9 mouse cellular contexts compared by ENCODE assay signal in the genomic region with DNA sequence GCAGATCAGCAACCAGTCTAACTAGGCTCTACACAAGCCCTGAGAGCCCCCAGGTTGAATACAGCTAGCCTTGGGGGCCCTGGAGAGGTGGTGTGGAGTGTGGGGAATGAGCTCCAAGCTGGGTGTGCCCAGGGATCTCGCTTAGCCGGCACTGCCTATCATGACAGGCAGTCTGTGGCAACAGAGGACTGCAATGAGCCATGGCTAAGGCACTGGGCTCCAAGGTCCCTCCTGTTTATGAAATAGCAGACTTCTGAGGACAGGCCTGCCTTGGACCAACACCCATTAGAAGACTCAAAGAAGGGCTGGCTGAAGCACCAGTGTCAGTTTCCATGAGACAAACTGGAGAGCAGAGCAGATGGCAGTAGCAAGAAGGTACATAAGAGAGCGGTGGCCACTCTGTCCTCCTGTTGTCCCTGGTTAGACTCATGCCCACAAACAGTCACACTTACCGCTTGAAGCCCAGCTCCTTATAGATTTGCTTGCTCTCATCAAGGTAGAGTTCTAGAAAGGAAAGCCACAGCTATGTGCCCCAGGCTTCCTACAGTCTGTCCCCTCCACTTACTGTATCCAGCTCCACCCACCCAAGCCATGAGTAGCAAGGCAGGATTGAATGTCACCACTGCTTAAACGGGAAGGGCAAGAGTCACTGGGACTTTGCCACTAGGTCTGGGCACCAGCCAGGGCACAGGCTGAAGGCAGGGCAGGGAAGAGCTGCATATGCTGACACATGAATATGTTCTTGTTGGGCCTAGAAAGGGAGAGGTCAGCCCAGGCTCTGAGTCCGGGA. TPM values are rescaled to one million over a fixed set of nuclear protein-coding genes. Genes with fewer than 3 reads are reported as not detected.
DNase-seq lines count a peak whose midpoint lies in the region; ATAC-seq and TF ChIP-seq lines count a peak whose summit lies in the region.
"Had no signal": no experiment of that assay in that cellular context is flagged by ENCODE, and none has a peak within 500 bp of the region (broad histone marks: within the 10 kb centered on the region; RNA-seq: fewer than 3 reads in every experiment).

No protein-coding gene starts in this region.

- H3K4me3 ChIP-seq in gastrocnemius, adult 2 months = peak overlapping the region; percentile 83
- peak overlapping the region; percentile 62 for H3K4me3 ChIP-seq in kidney, embryonic 15.5 days (replicated peaks)
- H3K4me3 ChIP-seq in neural tube, embryonic 13.5 days = peak overlapping the region; percentile 55

- intact Hi-C loops in gastrocnemius, adult 2 months (cut with DNase I) = no loop called here

- peak overlapping the region; percentile 90 for H3K27ac ChIP-seq in gastrocnemius, adult 2 months
- H3K27ac ChIP-seq in kidney, embryonic 15.5 days = no peak overlapping the region
- peak overlapping the region; percentile 68; the same call in 1 of the 2 replicates for H3K27ac ChIP-seq in neural tube, embryonic 13.5 days (replicated peaks)

- no peak for TF ChIP-seq CTCF in gastrocnemius, adult 2 months (IDR thresholded peaks at IDR 0.05)

- H3K36me3 ChIP-seq in kidney, embryonic 15.5 days = no peaks in the 10 kb centered on the region
- no peaks in the 10 kb centered on the region for H3K36me3 ChIP-seq in neural tube, embryonic 13.5 days

- WGBS in kidney, embryonic 15.5 days = 66% methylated on average over 6 of the region's 6 CpGs
- WGBS in neural tube, embryonic 13.5 days = 64% methylated on average over 6 of the region's 6 CpGs

- peak overlapping the region; percentile 95 for H3K4me2 ChIP-seq in kidney, embryonic 15.5 days
- peak overlapping the region; percentile 86 for H3K4me2 ChIP-seq in neural tube, embryonic 13.5 days

- peaks cover 26% of the 10 kb centered on the region for H3K4me1 ChIP-seq in kidney, embryonic 15.5 days
- peaks cover 26% of the 10 kb centered on the region for H3K4me1 ChIP-seq in neural tube, embryonic 13.5 days (replicated peaks)

- H3K9me3 ChIP-seq in kidney, embryonic 15.5 days (replicated peaks) = no peaks in the 10 kb centered on the region
- H3K9me3 ChIP-seq in neural tube, embryonic 13.5 days = no peaks in the 10 kb centered on the region

- DNase-seq in adrenal gland, adult 8-10 months = peak; percentile 43
- no peak for DNase-seq in adrenal gland, adult 18-20 months (ENCODE audit: low spot score in 2 of 2)
- DNase-seq in adrenal gland, postnatal 14 days = peak; percentile 53
- DNase-seq in gastrocnemius, adult 2 months = peak; percentile 90
- no peak for DNase-seq in layer of hippocampus, adult 11-12 months (ENCODE audit: low spot score)

- H3K27me3 ChIP-seq in kidney, embryonic 15.5 days = 0 out of 2 replicates have a peak, but pooled peaks cover 2% of the 10 kb centered on the region
- H3K27me3 ChIP-seq in neural tube, embryonic 13.5 days = no peaks in the 10 kb centered on the region

- peak overlapping the region; percentile 70 for H3K9ac ChIP-seq in kidney, embryonic 15.5 days
- H3K9ac ChIP-seq in neural tube, embryonic 13.5 days = peak overlapping the region; percentile 79

- no peak for ATAC-seq in kidney, embryonic 15.5 days (replicated peaks; ENCODE audit: low FRiP score)
- 0 out of 2 replicates have a peak, but pooled peaks have one; percentile 5 for ATAC-seq in neural tube, embryonic 13.5 days (ENCODE audit: low read depth)
- no peak for ATAC-seq in monocyte, adult 5-6 weeks (replicated peaks; ENCODE audit: insufficient number of reproducible peaks, low FRiP score, low TSS enrichment, poor library complexity, severe bottlenecking)

RNA-seq across cellular contexts. Expression of gene Fam213b, which starts 1.1 kb away (rescaled TPM):
- 100 to 1,000 TPM in 2 of 4 experiments, 10 to 100 TPM in 2; 21.8 to 161 (median 71.6) TPM for total RNA-seq in adrenal gland, adult 8-10 months (2022)
- total RNA-seq in adrenal gland, adult 18-20 months (2021) = 100 to 1,000 TPM in 1 of 2 experiments, 10 to 100 TPM in 1; 15.5 to 104 TPM
- 51.9 and 52.6 TPM in 2 replicates for total RNA-seq in adrenal gland, postnatal 14 days (2021)
- total RNA-seq in gastrocnemius, adult 2 months (2021) = 100 to 1,000 TPM in 1 of 2 experiments, 10 to 100 TPM in 1; 67.9 to 100 TPM
- 34.1 and 40.6 TPM in 2 replicates for polyA plus RNA-seq in kidney, embryonic 15.5 days (2015; fragmentation: Nextera tagmentation; extraction: Ambion mirVana)
- 38.7 and 44.0 TPM in 2 replicates for polyA plus RNA-seq in neural tube, embryonic 13.5 days (2015; fragmentation: Nextera tagmentation; extraction: Ambion mirVana)
- 3.1 to 3.5 TPM (median 3.3 TPM) in 3 replicates for total RNA-seq in monocyte, adult 5-6 weeks (2017)

RNA-seq across cellular contexts. Expression of gene Mmel1, which starts 28.5 kb away (rescaled TPM):
- 1 to 10 TPM in 2 of 4 experiments, under 1 TPM in 2; 0.31 to 4.6 (median 1.5) TPM for total RNA-seq in adrenal gland, adult 8-10 months (2022)
- 1 to 10 TPM in 1 of 2 experiments, under 1 TPM in 1; 0.19 to 3.8 TPM for total RNA-seq in adrenal gland, adult 18-20 months (2021)
- 0.68 and 1.6 TPM in 2 replicates for total RNA-seq in adrenal gland, postnatal 14 days (2021)
- not detected for total RNA-seq in gastrocnemius, adult 2 months (2021)
- polyA plus RNA-seq in kidney, embryonic 15.5 days (2015; fragmentation: Nextera tagmentation; extraction: Ambion mirVana) = 0.22 and 0.42 TPM in 2 replicates
- polyA plus RNA-seq in neural tube, embryonic 13.5 days (2015; fragmentation: Nextera tagmentation; extraction: Ambion mirVana) = 0.17 and 0.22 TPM in 2 replicates
- 0.29 to 0.39 TPM in 2 of 3 replicates, not detected in the other for total RNA-seq in monocyte, adult 5-6 weeks (2017)
- total RNA-seq: common myeloid progenitor, adult 5-6 weeks had no signal

RNA-seq across cellular contexts. Expression of gene Tnfrsf14, which starts 30.5 kb away (rescaled TPM):
- 10 to 100 TPM in 1 of 4 experiments, 1 to 10 TPM in 3; 6.9 to 14.7 (median 8.7) TPM for total RNA-seq in adrenal gland, adult 8-10 months (2022)
- total RNA-seq in adrenal gland, adult 18-20 months (2021) = 1 to 10 TPM; 6.4 to 8.4 TPM
- 8.3 and 10.6 TPM in 2 replicates for total RNA-seq in adrenal gland, postnatal 14 days (2021)
- 1 to 10 TPM; 1.1 to 2.5 TPM for total RNA-seq in gastrocnemius, adult 2 months (2021)
- polyA plus RNA-seq in kidney, embryonic 15.5 days (2015; fragmentation: Nextera tagmentation; extraction: Ambion mirVana) = 1.7 TPM in 2 replicates
- polyA plus RNA-seq in neural tube, embryonic 13.5 days (2015; fragmentation: Nextera tagmentation; extraction: Ambion mirVana) = 0.54 TPM in 1 of 2 replicates, not detected in the other
- 20.8 to 45.5 TPM (median 29.3 TPM) in 3 replicates for total RNA-seq in monocyte, adult 5-6 weeks (2017)

Comparison
In these comparisons a context has a peak if more than half of its experiments do, and no peak if none do; other contexts are left out.
1. DNase-seq: peak in adrenal gland, adult 8-10 months (single experiment), adrenal gland, postnatal 14 days (single experiment) and gastrocnemius, adult 2 months (single experiment); none in adrenal gland, adult 18-20 months (0 of 2) and layer of hippocampus, adult 11-12 months (single experiment).
2. Peak in every context shown above with its lines, with median percentiles within 50 percentile points of each other: H3K4me3 ChIP-seq.